Mouse (Mus musculus) midbrain, embryonic 14.5 days (tissue): ENCODE data around the gene Sirt4. TPM values are rescaled to one million over a fixed set of nuclear protein-coding genes. Genes with fewer than 3 reads are reported as not detected.
A peak's percentile ranks its signal among the peaks of the same experiment; 100 is the strongest.

Source experiments
- ATAC-seq: fragments of 200-750 bp; cut with Nextera tagmentation; 2 replicates; pipeline ENCODE4 v1.8.0; 2017; ENCODE audit warnings: moderate number of reproducible peaks, moderate library complexity; ENCODE audit not compliant: low FRiP score, low TSS enrichment
- DNase-seq: peaks from one replicate; pipeline ENCODE4 v3.0.0-alpha.2; 2015
- H3K27ac ChIP-seq: fragments of 300-500 bp; sonication (generic); replicated peaks from 2 replicates; pipeline ENCODE4 v1.5.1; 2014; ENCODE audit warnings: mild to moderate bottlenecking, low read depth, low read length, moderate library complexity
- H3K27me3 ChIP-seq: fragments of 300-500 bp; sonication (generic); 2 replicates; pipeline ENCODE4 v1.6.1; 2014; ENCODE audit warnings: low read length, control low read depth, mixed read lengths; ENCODE audit not compliant: control insufficient read depth, insufficient read depth
- H3K36me3 ChIP-seq: fragments of 300-500 bp; sonication (generic); 2 replicates; pipeline ENCODE4 v1.6.1; 2014; ENCODE audit warnings: low read length, control low read depth; ENCODE audit not compliant: control insufficient read depth, insufficient read depth
- H3K4me1 ChIP-seq: fragments of 300-500 bp; sonication (generic); 2 replicates; pipeline ENCODE4 v1.6.1; 2014; ENCODE audit warnings: mild to moderate bottlenecking, antibody characterized with exemption, low read length, control low read depth; ENCODE audit not compliant: control insufficient read depth, insufficient read depth
- H3K4me2 ChIP-seq: fragments of 300-500 bp; sonication (generic); 2 replicates; pipeline ENCODE4 v1.6.1; 2014; ENCODE audit warnings: mild to moderate bottlenecking, low read length, moderate library complexity
- H3K4me3 ChIP-seq: fragments of 300-500 bp; sonication (generic); replicated peaks from 2 replicates; pipeline ENCODE4 v1.5.1; 2014; ENCODE audit warnings: low read depth, low read length
- H3K9ac ChIP-seq: fragments of 300-500 bp; sonication (generic); replicated peaks from 2 replicates; pipeline ENCODE4 v1.6.1; 2014; ENCODE audit warnings: mild to moderate bottlenecking, low read length, moderate library complexity
- H3K9me3 ChIP-seq: fragments of 300-500 bp; sonication (generic); 2 replicates; pipeline ENCODE4 v1.6.1; 2016; ENCODE audit warnings: low read length, control low read depth, mixed read lengths; ENCODE audit not compliant: control insufficient read depth
- WGBS: fragments of 180-500 bp; shearing (Covaris S2); extraction: QIAGEN DNeasy Blood & Tissue Kit; methylation state at CpG from one replicate; pipeline ENCODE4 v1.1.7; 2014; 5-methylcytosine and 5-hydroxymethylcytosine counted together
- polyA plus RNA-seq: library from polyadenylated mRNA; unstranded; fragments of >200 nt; fragmentation: Nextera tagmentation; extraction: Ambion mirVana; gene quantifications from 2 replicates; pipeline ENCODE4 v1.2.1, GENCODE M21; 2014

Gene Sirt4
- polyA plus RNA-seq, 1 experiment from 2014 or later, result 23.8 TPM

GRCm38 (mm10) chr5:115490638-115491000 is 6.1 kb upstream of the Sirt4 start:
- no peaks in the 10 kb centered on the region for H3K9me3 ChIP-seq
- H3K27ac ChIP-seq, result peak overlapping the region; percentile 16; the same call in 1 of the 2 replicates
- peaks cover 12% of the 10 kb centered on the region for H3K4me1 ChIP-seq
- no peaks in the 10 kb centered on the region for H3K36me3 ChIP-seq
- no peaks in the 10 kb centered on the region for H3K27me3 ChIP-seq
- no peak for DNase-seq
- H3K4me2 ChIP-seq, result peak overlapping the region; percentile 87
- ATAC-seq, result no peak
- WGBS, result 10% methylated on average over 8 of the region's 8 CpGs
- H3K4me3 ChIP-seq, result 0 out of 2 replicates have a peak overlapping the region, but pooled peaks have one; percentile 39
- H3K9ac ChIP-seq, result no peak overlapping the region

- Histone ChIP-seq H3K9me3 (no peaks in the 10 kb centered on the region), H3K27me3 (no peaks in the 10 kb centered on the region), H3K27ac (peak overlapping the region; percentile 100), H3K4me2 (peak overlapping the region; percentile 87), H3K36me3 (no peaks in the 10 kb centered on the region), H3K4me3 (peak overlapping the region; percentile 39), H3K4me1 (peaks cover 12% of the 10 kb centered on the region), H3K9ac (peak overlapping the region; percentile 89)
- under 1% methylated on average over 50 of the region's 50 CpGs for WGBS
- ATAC-seq (peak; percentile 84), DNase-seq (peak; percentile 92)
These were observed 5.4 kb upstream of the Sirt4 start for GRCm38 (mm10) chr5:115489699-115490637.

DNA sequence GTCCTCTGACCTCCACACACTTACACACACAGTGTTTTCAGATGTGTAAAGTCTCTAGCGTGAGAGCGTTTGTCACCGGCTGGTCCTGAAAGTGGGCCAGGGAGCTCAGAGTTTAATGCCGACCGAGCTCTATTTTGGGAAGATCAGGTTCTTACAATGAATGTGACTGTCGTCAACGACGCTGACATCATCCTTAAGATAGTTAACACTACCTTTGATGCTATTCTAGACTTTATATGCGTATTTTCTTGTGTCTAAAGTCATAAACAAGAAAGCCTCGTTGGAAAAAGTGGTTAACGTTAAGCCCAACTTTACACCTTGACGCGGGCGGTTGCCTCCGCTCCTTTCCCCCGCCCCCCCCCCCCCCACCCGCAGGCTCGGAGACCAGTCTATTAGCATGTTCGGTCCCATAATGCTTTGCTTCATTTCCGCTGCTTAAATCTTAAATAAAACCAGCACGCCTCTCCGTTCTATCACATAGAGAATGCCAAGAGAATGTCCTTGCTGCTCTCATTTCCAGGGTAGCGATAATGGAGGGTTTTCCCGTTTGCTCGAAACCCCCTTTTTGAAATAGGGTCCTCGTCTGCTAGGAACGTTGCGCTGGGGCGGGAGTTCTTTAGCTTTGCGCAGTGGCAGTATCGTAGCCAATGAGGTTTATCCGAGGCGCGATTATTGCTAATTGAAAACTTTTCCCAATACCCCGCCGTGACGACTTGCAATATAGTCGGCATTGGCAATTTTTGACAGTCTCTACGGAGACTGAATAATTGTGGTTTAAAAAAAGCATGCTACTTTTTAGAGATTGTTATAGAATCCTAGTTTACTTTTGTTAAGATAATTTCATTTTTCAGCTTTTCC is 4.5 kb upstream of the Sirt4 start:
- under 1% methylated on average over 39 of the region's 39 CpGs for WGBS
- H3K4me3 ChIP-seq, result peak overlapping the region; percentile 39
- peak overlapping the region; percentile 89 for H3K9ac ChIP-seq
- H3K27me3 ChIP-seq, result no peaks in the 10 kb centered on the region
- no peaks in the 10 kb centered on the region for H3K9me3 ChIP-seq
- H3K36me3 ChIP-seq, result no peaks in the 10 kb centered on the region
- DNase-seq (peak; percentile 91), ATAC-seq (peak; percentile 75)
- peaks cover 17% of the 10 kb centered on the region for H3K4me1 ChIP-seq
- peak overlapping the region; percentile 100 for H3K27ac ChIP-seq
- peak overlapping the region; percentile 87 for H3K4me2 ChIP-seq

DNA sequence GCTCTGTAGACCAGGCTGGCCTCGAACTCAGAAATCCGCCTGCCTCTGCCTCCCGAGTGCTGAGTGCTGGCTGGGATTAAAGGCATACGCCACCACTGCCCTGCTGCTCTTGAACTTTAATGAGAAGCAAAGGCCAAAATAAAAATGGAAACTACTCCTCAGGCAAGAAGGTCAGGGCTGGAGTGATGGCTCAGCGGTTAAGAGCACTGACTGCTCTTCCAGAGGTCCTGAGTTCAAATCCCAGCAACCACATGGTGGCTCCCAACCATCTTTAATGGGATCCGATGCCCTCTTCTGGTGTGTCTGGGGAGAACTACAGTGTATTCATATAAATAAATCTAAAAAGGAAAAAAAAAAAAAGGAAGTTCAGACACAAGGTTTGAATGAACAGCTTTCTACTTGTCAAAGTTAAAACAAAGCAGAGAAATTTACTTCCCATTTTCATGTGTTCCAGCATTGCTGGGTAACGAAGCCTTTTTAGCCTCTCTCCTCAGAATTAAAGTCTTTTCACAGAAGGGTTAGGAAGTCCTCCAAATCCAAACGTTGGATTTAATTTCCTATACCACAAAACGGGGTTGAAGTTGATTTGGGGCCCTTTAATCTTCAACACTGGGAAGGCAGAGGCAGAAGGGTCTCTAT is 3.5 kb upstream of the Sirt4 start:
- no peak overlapping the region for H3K4me2 ChIP-seq
- ATAC-seq, result no peak
- H3K9me3 ChIP-seq, result no peaks in the 10 kb centered on the region
- H3K4me1 ChIP-seq, result peaks cover 19% of the 10 kb centered on the region
- no peaks in the 10 kb centered on the region for H3K36me3 ChIP-seq
- H3K27ac ChIP-seq, result no peak overlapping the region
- no peak overlapping the region for H3K9ac ChIP-seq
- H3K27me3 ChIP-seq, result no peaks in the 10 kb centered on the region
- H3K4me3 ChIP-seq, result no peak overlapping the region
- DNase-seq, result no peak
- 73% methylated on average over 9 of the region's 9 CpGs for WGBS

GRCm38 (mm10) chr5:115487353-115487752 is 2.8 kb upstream of the Sirt4 start:
- peaks cover 26% of the 10 kb centered on the region for H3K4me1 ChIP-seq
- no peak overlapping the region for H3K4me2 ChIP-seq
- no peak overlapping the region for H3K27ac ChIP-seq
- no peaks in the 10 kb centered on the region; the same call in 1 of the 2 replicates for H3K27me3 ChIP-seq
- H3K4me3 ChIP-seq, result no peak overlapping the region
- 0 out of 2 replicates have a peak, but pooled peaks cover 3% of the 10 kb centered on the region for H3K36me3 ChIP-seq
- H3K9me3 ChIP-seq, result no peaks in the 10 kb centered on the region
- DNase-seq (no peak), ATAC-seq (no peak)
- 82% methylated on average over 8 of the region's 8 CpGs for WGBS
- H3K9ac ChIP-seq, result no peak overlapping the region

- DNase-seq, result no peak
- no peak for ATAC-seq
These were observed 2.2 kb upstream of the Sirt4 start for GRCm38 (mm10) chr5:115486726-115487125.

GRCm38 (mm10) chr5:115485489-115486205 is 1.1 kb upstream of the Sirt4 start:
- H3K27ac ChIP-seq, result no peak overlapping the region
- no peak overlapping the region for H3K4me2 ChIP-seq
- peaks cover 21% of the 10 kb centered on the region for H3K4me1 ChIP-seq
- H3K9ac ChIP-seq, result no peak overlapping the region
- ATAC-seq (no peak), DNase-seq (no peak)
- H3K36me3 ChIP-seq, result 0 out of 2 replicates have a peak, but pooled peaks cover 5% of the 10 kb centered on the region
- H3K9me3 ChIP-seq, result no peaks in the 10 kb centered on the region
- H3K4me3 ChIP-seq, result no peak overlapping the region
- H3K27me3 ChIP-seq, result peaks cover 6% of the 10 kb centered on the region; the same call in 1 of the 2 replicates
- 86% methylated on average over 18 of the region's 18 CpGs for WGBS

More at GRCm38 (mm10) chr5:115486726-115487125, 2.2 kb upstream of the Sirt4 start:
- no peak overlapping the region for H3K27ac ChIP-seq
- no peak overlapping the region for H3K4me3 ChIP-seq
- no peaks in the 10 kb centered on the region for H3K9me3 ChIP-seq
- WGBS, result 48% methylated on average over 4 of the region's 4 CpGs
- H3K4me2 ChIP-seq, result no peak overlapping the region
- H3K36me3 ChIP-seq, result 0 out of 2 replicates have a peak, but pooled peaks cover 5% of the 10 kb centered on the region
- H3K27me3 ChIP-seq, result no peaks in the 10 kb centered on the region; the same call in 1 of the 2 replicates
- H3K4me1 ChIP-seq, result peaks cover 23% of the 10 kb centered on the region
- no peak overlapping the region for H3K9ac ChIP-seq
